ENCODE assay signal across 8 mouse cellular contexts in the genomic region with DNA sequence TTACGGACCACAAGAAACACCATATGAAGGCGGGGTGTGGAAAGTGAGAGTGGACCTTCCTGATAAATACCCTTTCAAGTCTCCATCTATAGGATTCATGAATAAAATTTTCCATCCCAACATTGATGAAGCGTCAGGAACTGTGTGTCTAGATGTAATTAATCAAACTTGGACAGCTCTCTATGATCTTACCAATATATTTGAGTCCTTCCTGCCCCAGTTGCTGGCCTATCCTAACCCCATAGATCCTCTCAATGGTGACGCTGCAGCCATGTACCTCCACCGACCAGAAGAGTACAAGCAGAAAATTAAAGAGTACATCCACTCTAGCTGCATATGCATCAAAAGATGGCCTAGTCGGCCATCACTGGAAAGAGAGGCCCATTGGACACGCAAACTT.
DNase-seq lines count a peak whose midpoint lies in the region; ATAC-seq and TF ChIP-seq lines count a peak whose summit lies in the region.
"Not testable (repeated sequence)": the region's sequence is repeated elsewhere in the genome, so short reads cannot be mapped to it uniquely, and the experiment has no call there.

No protein-coding gene starts in this region.

- not testable (repeated sequence) for TF ChIP-seq POLR2A in cerebellum, adult 2 months (IDR thresholded peaks at IDR 0.05; ENCODE audit: borderline replicate concordance, insufficient read depth, low read length)

- H3K9ac ChIP-seq in forebrain, embryonic 13.5 days: peak overlapping the region; percentile 70
- 0 out of 2 replicates have a peak overlapping the region, but pooled peaks have one; percentile 66 for H3K9ac ChIP-seq in heart, embryonic 14.5 days (ENCODE audit: low read length)
- not testable (repeated sequence) for H3K9ac ChIP-seq in intestine, embryonic 14.5 days (ENCODE audit: low read length); limb, embryonic 11.5 days (ENCODE audit: low read length); liver, postnatal 0 days (replicated peaks); stomach, postnatal 0 days (ENCODE audit: low read length)
- peak overlapping the region; percentile 64 for H3K9ac ChIP-seq in midbrain, embryonic 16.5 days (ENCODE audit: low read depth, low read length)

- H3K4me1 ChIP-seq in cerebellum, adult 2 months (ENCODE audit: control insufficient read depth, insufficient read depth, low read length); forebrain, embryonic 13.5 days; heart, embryonic 14.5 days (ENCODE audit: control insufficient read depth in 2 of 2, insufficient read depth in 2 of 2, low read length in 2 of 2); intestine, embryonic 14.5 days (replicated peaks; ENCODE audit: control insufficient read depth, insufficient read depth, low read length); limb, embryonic 11.5 days (ENCODE audit: control insufficient read depth, insufficient read depth, low read length); liver, postnatal 0 days (ENCODE audit: insufficient read depth); midbrain, embryonic 16.5 days (ENCODE audit: control insufficient read depth, insufficient read depth, low read length); stomach, postnatal 0 days (replicated peaks; ENCODE audit: control insufficient read depth, insufficient read depth): not testable (repeated sequence)

- H3K4me2 ChIP-seq in forebrain, embryonic 13.5 days: peak overlapping the region; percentile 57
- peak overlapping the region; percentile 63 for H3K4me2 ChIP-seq in heart, embryonic 14.5 days (ENCODE audit: low read length)
- peak overlapping the region; percentile 50 for H3K4me2 ChIP-seq in intestine, embryonic 14.5 days (ENCODE audit: low read length)
- peak overlapping the region; percentile 49; the same call in 1 of the 2 replicates for H3K4me2 ChIP-seq in limb, embryonic 11.5 days (ENCODE audit: low read depth, severe bottlenecking)
- H3K4me2 ChIP-seq in liver, postnatal 0 days (ENCODE audit: low read depth, low read length): peak overlapping the region; percentile 64
- peak overlapping the region; percentile 53 for H3K4me2 ChIP-seq in midbrain, embryonic 16.5 days (ENCODE audit: low read length)
- peak overlapping the region; percentile 53 for H3K4me2 ChIP-seq in stomach, postnatal 0 days (replicated peaks; ENCODE audit: low read depth)

- H3K9me3 ChIP-seq in forebrain, embryonic 13.5 days (replicated peaks); heart, embryonic 14.5 days (ENCODE audit: control insufficient read depth, low read length); intestine, embryonic 14.5 days (ENCODE audit: control insufficient read depth, low read length); limb, embryonic 11.5 days (ENCODE audit: control insufficient read depth, low read length); liver, postnatal 0 days (ENCODE audit: low read length); midbrain, embryonic 16.5 days (replicated peaks; ENCODE audit: control insufficient read depth, low read length, poor library complexity, severe bottlenecking); stomach, postnatal 0 days (ENCODE audit: control insufficient read depth, low read length): not testable (repeated sequence)

- peak overlapping the region; percentile 51 for H3K4me3 ChIP-seq in cerebellum, adult 2 months (replicated peaks; ENCODE audit: insufficient read depth, low read depth, low read length)
- peak overlapping the region; percentile 44 for H3K4me3 ChIP-seq in forebrain, embryonic 13.5 days
- H3K4me3 ChIP-seq in heart, embryonic 14.5 days (ENCODE audit: control insufficient read depth in 1 of 2, insufficient read depth in 1 of 2, low read depth in 1 of 2, low read length in 2 of 2): peak overlapping the region; percentile 44 to 63
- H3K4me3 ChIP-seq in intestine, embryonic 14.5 days (ENCODE audit: low read depth, low read length): peak overlapping the region; percentile 33
- H3K4me3 ChIP-seq in limb, embryonic 11.5 days (ENCODE audit: low read depth, low read length): peak overlapping the region; percentile 28
- not testable (repeated sequence) for H3K4me3 ChIP-seq in liver, postnatal 0 days (ENCODE audit: low read depth, low read length)
- peak overlapping the region; percentile 42 for H3K4me3 ChIP-seq in midbrain, embryonic 16.5 days (ENCODE audit: low read depth, low read length)
- H3K4me3 ChIP-seq in stomach, postnatal 0 days (ENCODE audit: low read depth, low read length): peak overlapping the region; percentile 39

- TF ChIP-seq CTCF in cerebellum, adult 2 months (IDR thresholded peaks at IDR 0.05; ENCODE audit: borderline replicate concordance, insufficient read depth, low read depth, low read length); liver, postnatal 0 days (IDR thresholded peaks at IDR 0.05; ENCODE audit: low read depth); stomach, postnatal 0 days (IDR thresholded peaks at IDR 0.05; ENCODE audit: low read depth): not testable (repeated sequence)

- WGBS in cerebellum, adult 2 months: 40% methylated on average over 7 of the region's 7 CpGs
- 43% methylated on average over 7 of the region's 7 CpGs for WGBS in forebrain, embryonic 13.5 days
- 48% methylated on average over 7 of the region's 7 CpGs for WGBS in heart, embryonic 14.5 days
- 44% methylated on average over 7 of the region's 7 CpGs for WGBS in intestine, embryonic 14.5 days
- WGBS in limb, embryonic 11.5 days: 39% methylated on average over 7 of the region's 7 CpGs
- 47% methylated on average over 7 of the region's 7 CpGs for WGBS in liver, postnatal 0 days (ENCODE audit: insufficient replicate concordance)
- 50% methylated on average over 7 of the region's 7 CpGs for WGBS in midbrain, embryonic 16.5 days
- WGBS in stomach, postnatal 0 days: 45% methylated on average over 7 of the region's 7 CpGs

- not testable (repeated sequence) for TF ChIP-seq EP300 in liver, postnatal 0 days (IDR thresholded peaks at IDR 0.05; ENCODE audit: low read depth); stomach, postnatal 0 days (optimal IDR thresholded peaks at IDR 0.05)

- DNase-seq in cerebellum, adult 2 months; intestine, embryonic 14.5 days (ENCODE audit: low spot score); limb, embryonic 11.5 days (ENCODE audit: low spot score); liver, postnatal 0 days; stomach, postnatal 0 days (ENCODE audit: low spot score): not testable (repeated sequence)

- H3K27ac ChIP-seq in cerebellum, adult 2 months (ENCODE audit: insufficient read depth, low read length): peak overlapping the region; percentile 93
- H3K27ac ChIP-seq in forebrain, embryonic 13.5 days; heart, embryonic 14.5 days (replicated peaks in 1 of 2; ENCODE audit: control insufficient read depth in 1 of 2, insufficient read depth in 1 of 2, low read depth in 2 of 2, low read length in 2 of 2); intestine, embryonic 14.5 days (ENCODE audit: low read depth); limb, embryonic 11.5 days (replicated peaks; ENCODE audit: low read depth, low read length); liver, postnatal 0 days (ENCODE audit: low read depth); stomach, postnatal 0 days (replicated peaks): not testable (repeated sequence)
- peak overlapping the region; percentile 70; the same call in 1 of the 2 replicates for H3K27ac ChIP-seq in midbrain, embryonic 16.5 days (ENCODE audit: low read length)

- not testable (repeated sequence) for H3K36me3 ChIP-seq in forebrain, embryonic 13.5 days (ENCODE audit: poor library complexity, severe bottlenecking); heart, embryonic 14.5 days (ENCODE audit: control insufficient read depth, insufficient read depth, low read length); intestine, embryonic 14.5 days (ENCODE audit: control insufficient read depth, insufficient read depth, low read length); limb, embryonic 11.5 days (ENCODE audit: control insufficient read depth, insufficient read depth, low read length); liver, postnatal 0 days (replicated peaks; ENCODE audit: insufficient read depth, low read length); midbrain, embryonic 16.5 days (ENCODE audit: control insufficient read depth, insufficient read depth, low read length); stomach, postnatal 0 days (ENCODE audit: control insufficient read depth, insufficient read depth, low read length)

- ATAC-seq in forebrain, embryonic 13.5 days: peak; percentile 22
- ATAC-seq in heart, embryonic 14.5 days (ENCODE audit: insufficient number of reproducible peaks, insufficient read depth, low FRiP score, low read depth); liver, postnatal 0 days; stomach, postnatal 0 days (ENCODE audit: low FRiP score, low TSS enrichment): not testable (repeated sequence)
- 0 out of 2 replicates have a peak, but pooled peaks have one; percentile 4 for ATAC-seq in intestine, embryonic 14.5 days (replicated peaks; ENCODE audit: low FRiP score, low TSS enrichment, low read depth)
- 0 out of 2 replicates have a peak, but pooled peaks have one; percentile 9 for ATAC-seq in limb, embryonic 11.5 days (ENCODE audit: insufficient number of reproducible peaks, low FRiP score, low TSS enrichment, low read depth)
- ATAC-seq in midbrain, embryonic 16.5 days: peak; percentile 47

- H3K27me3 ChIP-seq in cerebellum, adult 2 months (ENCODE audit: control insufficient read depth, insufficient read depth, low read length); forebrain, embryonic 13.5 days; heart, embryonic 14.5 days (ENCODE audit: control insufficient read depth, insufficient read depth, low read length); intestine, embryonic 14.5 days (replicated peaks; ENCODE audit: control insufficient read depth, insufficient read depth, low read length); limb, embryonic 11.5 days (ENCODE audit: control insufficient read depth, insufficient read depth, low read length); liver, postnatal 0 days (ENCODE audit: insufficient read depth, low read length); midbrain, embryonic 16.5 days (ENCODE audit: control insufficient read depth, insufficient read depth, low read depth, low read length); stomach, postnatal 0 days (ENCODE audit: control insufficient read depth, insufficient read depth, low read length): not testable (repeated sequence)
